Mouse (Mus musculus): ENCODE data around the gene Klhl32. TPM values are rescaled to one million over a fixed set of nuclear protein-coding genes. Genes with fewer than 3 reads are reported as not detected.

Klhl32 gene
- polyA plus RNA-seq, 1 experiment from 2014 or later: 0.77 TPM

DNA sequence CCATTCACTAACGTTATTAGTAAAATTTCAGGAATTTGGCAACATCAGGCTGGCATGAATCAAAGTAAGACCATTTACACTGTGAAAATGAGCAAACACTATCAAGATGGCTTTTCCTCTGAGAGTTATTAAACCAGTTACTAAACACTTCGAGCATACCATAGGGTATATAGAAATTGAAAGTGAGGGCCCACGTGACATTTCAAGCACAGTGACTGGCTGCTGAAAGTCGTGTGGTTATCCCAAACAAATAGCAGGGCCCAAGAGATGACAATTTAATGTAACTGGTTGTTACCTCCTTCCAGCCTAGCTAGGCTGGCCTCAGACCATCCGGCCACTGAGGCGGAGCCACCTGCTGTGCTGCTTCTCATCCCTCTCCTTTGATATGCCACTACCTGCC lies 14.8 kb upstream of the Klhl32 start:
- ChIA-PET CTCF (interaction anchor here (1.6 kb wide), 1 partner anchor 10 kb away, joined by 4 read pairs; no protein-coding TSS in a partner anchor), POLR2A (no interaction called here)
- H3K27me3 ChIP-seq: peaks cover 7% of the 10 kb centered on the region
- in situ Hi-C loops (cut with MboI; ENCODE audit: low pct_unique_long_range_greater_than_20kb): no loop called here
- DNase-seq (ENCODE audit: low read depth, low spot score) (peak; percentile 7), ATAC-seq (peak; percentile 80)
- TF ChIP-seq CTCF (IDR thresholded peaks at IDR 0.05): no peak

DNA sequence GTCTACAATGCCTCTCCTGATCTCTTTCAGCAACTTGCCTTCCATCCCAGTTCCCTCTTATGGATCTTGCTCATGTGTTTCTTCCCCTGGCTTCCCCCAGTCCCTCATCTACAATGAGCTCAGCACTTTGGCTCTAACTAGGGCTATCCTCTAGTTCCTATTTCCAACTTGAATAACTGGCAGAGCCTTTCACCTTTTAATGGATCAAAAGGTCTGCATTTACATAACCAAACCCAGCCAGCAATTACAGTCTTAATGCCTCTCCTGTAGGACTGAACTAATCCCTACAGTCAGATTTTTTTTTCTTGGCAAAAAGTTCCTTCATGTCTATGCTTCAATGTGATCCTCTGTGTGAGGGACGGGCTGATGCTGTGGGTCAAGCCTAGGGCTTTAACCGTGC lies 3.5 kb downstream of the Klhl32 start:
- TF ChIP-seq CTCF (IDR thresholded peaks at IDR 0.05): no peak
- no peaks in the 10 kb centered on the region for H3K27me3 ChIP-seq
- no peak for ATAC-seq
- in situ Hi-C loops (cut with MboI; ENCODE audit: low pct_unique_long_range_greater_than_20kb): no loop called here
- CTCF ChIA-PET: no interaction called here
- POLR2A ChIA-PET: no interaction called here
- no peak for DNase-seq (ENCODE audit: low read depth, low spot score)

DNA sequence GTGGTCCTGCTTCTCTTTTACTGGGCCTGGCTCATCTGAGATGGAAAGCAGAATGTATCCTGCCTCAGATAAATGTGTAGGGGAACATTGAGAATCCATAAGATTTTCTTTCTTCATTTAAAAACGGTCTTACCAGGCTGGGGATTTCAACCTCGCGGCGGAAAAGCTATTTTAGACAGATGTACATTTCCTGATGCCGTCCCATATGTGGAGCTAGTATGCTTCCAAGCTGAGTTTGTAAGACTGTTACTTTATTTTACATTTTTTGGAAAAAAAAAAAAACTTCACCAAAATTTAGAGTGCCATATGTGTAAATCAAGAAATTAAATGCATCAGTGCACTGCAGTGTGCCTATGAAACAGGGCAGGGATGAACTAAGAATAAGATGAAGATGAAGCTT lies 5.4 kb downstream of the Klhl32 start:
- ChIA-PET CTCF (no interaction called here), POLR2A (interaction anchor here (0.6 kb wide), 1 partner anchor 1687 kb away, joined by 4 read pairs; no protein-coding TSS in a partner anchor)
- no peaks in the 10 kb centered on the region for H3K27me3 ChIP-seq
- in situ Hi-C loops (cut with MboI; ENCODE audit: low pct_unique_long_range_greater_than_20kb): no loop called here
- no peak for DNase-seq (ENCODE audit: low read depth, low spot score)
- no peak for TF ChIP-seq CTCF (IDR thresholded peaks at IDR 0.05)
- ATAC-seq: no peak

GRCm38 (mm10) chr4:24838567-24838966 lies 12.4 kb downstream of the Klhl32 start:
- CTCF ChIA-PET: no interaction called here
- in situ Hi-C loops (cut with MboI; ENCODE audit: low pct_unique_long_range_greater_than_20kb): no loop called here
- no peak for TF ChIP-seq CTCF (IDR thresholded peaks at IDR 0.05)
- no peaks in the 10 kb centered on the region for H3K27me3 ChIP-seq
- ATAC-seq: no peak
- POLR2A ChIA-PET: no interaction called here
- DNase-seq (ENCODE audit: low read depth, low spot score): no peak

- no peak for ATAC-seq
- no peak for TF ChIP-seq CTCF (IDR thresholded peaks at IDR 0.05)
- DNase-seq (ENCODE audit: low read depth, low spot score): no peak
- in situ Hi-C loops (cut with MboI; ENCODE audit: low pct_unique_long_range_greater_than_20kb): no loop called here
- H3K27me3 ChIP-seq: no peaks in the 10 kb centered on the region
- ChIA-PET POLR2A (no interaction called here), CTCF (no interaction called here)
These were observed 15.4 kb downstream of the Klhl32 start for GRCm38 (mm10) chr4:24835555-24835954.

GRCm38 (mm10) chr4:24808316-24808715 lies 42.6 kb downstream of the Klhl32 start:
- ChIA-PET CTCF (interaction anchor here (0.6 to 1.6 kb wide), 3 partner anchors 9 to 1002 kb away, joined by 3 read pairs; no protein-coding TSS in a partner anchor), POLR2A (no interaction called here)
- no peaks in the 10 kb centered on the region for H3K27me3 ChIP-seq
- in situ Hi-C loops (cut with MboI; ENCODE audit: low pct_unique_long_range_greater_than_20kb): no loop called here
- no peak for ATAC-seq
- no peak for DNase-seq (ENCODE audit: low read depth, low spot score)
- no peak for TF ChIP-seq CTCF (IDR thresholded peaks at IDR 0.05)

DNA sequence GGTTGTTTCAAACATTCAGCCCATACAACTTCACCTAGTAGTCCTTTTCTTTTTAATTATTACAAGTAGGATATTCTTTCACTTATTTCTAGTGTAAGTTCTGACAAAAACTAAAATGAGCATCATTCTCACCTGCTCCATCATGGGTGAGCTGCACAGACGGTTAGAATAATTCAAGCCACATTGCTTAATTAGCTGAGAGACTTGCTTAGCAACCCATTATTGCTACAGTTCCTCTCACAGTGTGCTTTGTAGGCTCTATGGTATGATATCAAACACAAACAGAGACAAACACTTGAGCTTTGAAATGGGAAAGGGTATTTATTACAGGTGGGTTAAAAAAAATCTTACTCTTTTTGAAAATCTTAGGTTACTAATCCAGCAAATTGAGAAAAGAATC lies 49.0 kb downstream of the Klhl32 start:
- ATAC-seq (no peak), DNase-seq (ENCODE audit: low read depth, low spot score) (no peak)
- in situ Hi-C loops (cut with MboI; ENCODE audit: low pct_unique_long_range_greater_than_20kb): no loop called here
- H3K27me3 ChIP-seq: no peaks in the 10 kb centered on the region
- CTCF ChIA-PET: interaction anchor here (1.5 kb wide), 1 partner anchor 13 kb away, joined by 3 read pairs; no protein-coding TSS in a partner anchor
- POLR2A ChIA-PET: no interaction called here
- TF ChIP-seq CTCF (IDR thresholded peaks at IDR 0.05): no peak

DNA sequence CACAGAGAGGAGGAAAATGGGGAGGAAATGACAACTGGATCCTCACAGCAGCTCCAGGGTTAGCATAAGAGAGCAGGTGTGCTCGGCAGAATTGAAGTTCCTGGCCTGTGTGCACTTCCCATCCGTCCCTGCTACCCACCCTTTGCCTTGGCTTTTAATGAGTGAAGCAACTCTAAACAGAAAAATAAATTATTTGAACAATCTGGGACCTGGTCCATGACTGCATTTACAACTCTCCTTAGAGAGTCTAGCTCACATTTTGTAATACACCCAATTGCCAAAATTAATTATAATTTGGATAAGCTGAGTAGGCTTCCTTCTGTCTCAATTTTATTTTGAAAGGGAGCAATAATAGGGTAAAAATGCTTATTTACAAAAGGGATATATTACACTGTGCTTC lies 49.6 kb downstream of the Klhl32 start:
- TF ChIP-seq CTCF (IDR thresholded peaks at IDR 0.05): no peak
- ATAC-seq: no peak
- ChIA-PET POLR2A (no interaction called here), CTCF (interaction anchor here (1.5 kb wide), 1 partner anchor 13 kb away, joined by 3 read pairs; no protein-coding TSS in a partner anchor)
- no peaks in the 10 kb centered on the region for H3K27me3 ChIP-seq
- DNase-seq (ENCODE audit: low read depth, low spot score): no peak
- in situ Hi-C loops (cut with MboI; ENCODE audit: low pct_unique_long_range_greater_than_20kb): no loop called here

DNA sequence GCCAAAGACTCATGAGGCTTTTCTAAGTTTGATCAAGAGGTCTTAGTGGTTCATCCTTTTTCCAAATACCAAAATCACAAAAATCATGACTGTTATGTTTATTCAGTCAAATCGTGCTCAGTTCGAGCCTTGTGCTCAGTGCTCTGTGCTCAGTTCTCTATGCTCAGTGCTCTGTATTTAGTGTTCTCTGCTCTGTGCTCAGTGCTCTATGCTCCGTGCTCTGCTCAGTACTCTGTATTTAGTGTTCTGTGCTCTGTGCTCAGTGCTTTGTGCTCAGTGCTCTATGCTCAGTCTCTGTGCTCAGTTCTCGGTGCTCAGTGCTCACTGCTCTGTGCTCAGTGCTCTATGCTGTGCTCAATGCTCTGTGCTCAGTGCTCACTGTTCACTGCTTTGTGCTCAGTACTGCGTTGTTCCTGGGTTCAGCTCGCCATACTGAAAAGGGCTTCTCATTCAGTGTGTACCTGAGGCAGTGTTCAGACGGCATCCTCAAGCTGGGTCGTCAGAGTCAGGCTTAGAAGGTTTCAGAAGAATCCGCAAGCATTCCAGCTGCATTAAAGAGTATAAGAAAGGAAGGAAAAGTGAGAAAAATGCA lies 50.5 kb downstream of the Klhl32 start:
- H3K27me3 ChIP-seq: no peaks in the 10 kb centered on the region
- CTCF ChIA-PET: no interaction called here
- in situ Hi-C loops (cut with MboI; ENCODE audit: low pct_unique_long_range_greater_than_20kb): no loop called here
- ATAC-seq: no peak
- DNase-seq (ENCODE audit: low read depth, low spot score): no peak
- no peak for TF ChIP-seq CTCF (IDR thresholded peaks at IDR 0.05)
- POLR2A ChIA-PET: no interaction called here

DNA sequence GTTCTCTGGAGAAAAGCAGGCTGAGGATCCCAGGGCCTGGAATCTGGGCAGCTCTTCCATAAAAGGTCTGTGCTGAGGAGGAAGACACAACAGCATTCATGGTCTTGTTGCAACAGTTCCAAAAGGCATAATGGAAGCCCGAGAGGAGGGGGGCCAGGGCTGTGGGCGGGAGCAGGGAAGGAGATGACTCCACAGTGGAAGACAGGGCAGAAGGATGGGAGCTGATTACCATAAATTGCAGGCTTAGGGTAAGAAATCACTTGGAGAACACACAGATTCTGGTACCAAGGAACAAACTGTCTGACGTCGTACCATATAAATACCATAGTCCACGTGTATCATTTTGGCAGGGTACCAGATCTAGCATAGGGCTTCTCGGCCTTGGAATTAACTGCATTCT lies 51.9 kb downstream of the Klhl32 start:
- ChIA-PET POLR2A (no interaction called here), CTCF (no interaction called here)
- in situ Hi-C loops (cut with MboI; ENCODE audit: low pct_unique_long_range_greater_than_20kb): no loop called here
- H3K27me3 ChIP-seq: peaks cover 3% of the 10 kb centered on the region
- no peak for TF ChIP-seq CTCF (IDR thresholded peaks at IDR 0.05)
- no peak for ATAC-seq
- no peak for DNase-seq (ENCODE audit: low read depth, low spot score)

DNA sequence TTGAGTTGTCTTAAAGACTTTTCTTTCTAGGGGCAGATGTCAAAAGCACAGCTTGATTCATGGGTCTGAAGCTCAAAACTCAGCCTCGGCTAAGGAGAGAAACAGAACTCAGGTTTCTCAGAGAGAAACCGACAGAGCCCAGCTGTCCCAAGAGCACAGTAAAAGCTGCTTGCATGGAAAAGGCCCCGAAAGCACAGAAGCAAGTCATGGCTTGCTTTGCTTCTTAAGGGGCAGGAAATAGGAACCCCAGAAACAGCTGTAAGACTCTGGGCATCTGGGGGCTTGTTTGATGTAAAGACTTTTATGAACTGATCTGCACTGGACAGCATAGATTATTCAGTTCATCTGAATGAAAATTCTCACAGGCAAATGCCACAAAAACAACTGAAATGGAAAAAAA lies 53.1 kb downstream of the Klhl32 start:
- ATAC-seq: no peak
- ChIA-PET CTCF (no interaction called here), POLR2A (no interaction called here)
- no peak for DNase-seq (ENCODE audit: low read depth, low spot score)
- in situ Hi-C loops (cut with MboI; ENCODE audit: low pct_unique_long_range_greater_than_20kb): no loop called here
- TF ChIP-seq CTCF (IDR thresholded peaks at IDR 0.05): no peak
- peaks cover 3% of the 10 kb centered on the region for H3K27me3 ChIP-seq

DNA sequence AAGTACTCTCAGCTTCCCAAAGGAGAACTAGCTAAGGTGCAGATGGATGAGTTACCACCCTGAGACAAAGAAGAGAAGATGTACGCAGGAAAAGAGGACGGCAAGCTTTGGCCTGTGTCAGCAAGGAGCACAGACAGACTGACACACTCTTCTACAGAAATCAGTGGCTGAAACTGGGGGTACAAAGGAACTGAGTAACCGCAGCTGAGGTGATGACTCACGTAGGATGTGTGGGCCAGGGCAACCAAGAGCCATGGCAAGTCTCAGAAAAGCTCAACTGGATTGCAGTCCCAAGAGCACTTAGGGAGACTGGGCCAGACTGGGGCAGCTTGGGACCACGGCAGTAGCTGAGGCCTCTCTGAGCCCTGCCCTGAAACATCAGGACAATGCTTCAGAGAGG lies 53.6 kb downstream of the Klhl32 start:
- no peak for TF ChIP-seq CTCF (IDR thresholded peaks at IDR 0.05)
- in situ Hi-C loops (cut with MboI; ENCODE audit: low pct_unique_long_range_greater_than_20kb): no loop called here
- CTCF ChIA-PET: no interaction called here
- no peak for ATAC-seq
- peaks cover 3% of the 10 kb centered on the region for H3K27me3 ChIP-seq
- DNase-seq (ENCODE audit: low read depth, low spot score): no peak
- POLR2A ChIA-PET: interaction anchor here (0.6 kb wide), 1 partner anchor 185 kb away, joined by 3 read pairs; no protein-coding TSS in a partner anchor

Measured in Patski (cell line).